Mouse (Mus musculus): Measurements from ENCODE around the gene Snrnp48. TPM values are rescaled to one million over a fixed set of nuclear protein-coding genes. Genes with fewer than 3 reads are reported as not detected.

Gene Snrnp48
- total and polyA plus RNA-seq, 2 experiments from 2014 or later = 7.8 to 17.7 TPM

DNA sequence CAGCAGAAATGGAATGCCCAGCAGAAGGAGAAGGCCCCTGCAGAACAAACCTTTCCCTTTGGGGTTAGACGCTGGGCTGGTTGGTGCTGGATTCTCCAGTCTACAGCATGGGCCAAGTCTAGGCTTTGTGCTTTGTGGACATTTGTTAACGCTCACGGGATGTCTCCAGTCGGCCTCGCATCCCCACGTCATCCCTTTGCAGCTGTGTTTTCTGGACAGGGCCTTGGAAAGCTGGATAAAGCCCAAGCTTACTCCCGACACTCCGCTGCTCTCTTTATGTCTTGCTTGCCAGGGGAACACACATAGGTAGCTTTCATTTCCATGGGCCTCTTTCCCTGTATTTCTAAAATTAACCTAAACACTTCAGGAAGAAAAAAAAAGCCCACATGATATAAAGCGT lies 49.0 kb downstream of the Snrnp48 start:
- H3K27me3 ChIP-seq (ENCODE audit: insufficient read depth, low read length) = no peaks in the 10 kb centered on the region
- no peak for DNase-seq (ENCODE audit: low spot score)
- H3K27ac ChIP-seq = no peak overlapping the region
- no peak overlapping the region for H3K4me2 ChIP-seq (ENCODE audit: low read depth, low read length)
- H3K9ac ChIP-seq (replicated peaks; ENCODE audit: low read length) = no peak overlapping the region
- H3K36me3 ChIP-seq (ENCODE audit: insufficient read depth, low read length) = no peaks in the 10 kb centered on the region
- 72% methylated on average over 9 of the region's 9 CpGs for WGBS
- H3K4me1 ChIP-seq (ENCODE audit: insufficient read depth, low read length) = no peaks in the 10 kb centered on the region
- no peak for TF ChIP-seq CTCF (IDR thresholded peaks at IDR 0.05; ENCODE audit: low read depth)
- no peaks in the 10 kb centered on the region for H3K9me3 ChIP-seq (ENCODE audit: low read length)
- no peak for ATAC-seq
- no peak overlapping the region for H3K4me3 ChIP-seq (ENCODE audit: low read length)

GRCm38 (mm10) chr13:38258901-38259300 lies 54.2 kb downstream of the Snrnp48 start:
- Histone ChIP-seq H3K36me3 (ENCODE audit: insufficient read depth, low read length) (no peaks in the 10 kb centered on the region), H3K4me1 (ENCODE audit: insufficient read depth, low read length) (no peaks in the 10 kb centered on the region), H3K4me2 (ENCODE audit: low read depth, low read length) (no peak overlapping the region), H3K4me3 (ENCODE audit: low read length) (no peak overlapping the region), H3K27ac (no peak overlapping the region), H3K27me3 (ENCODE audit: insufficient read depth, low read length) (no peaks in the 10 kb centered on the region), H3K9ac (replicated peaks; ENCODE audit: low read length) (no peak overlapping the region), H3K9me3 (ENCODE audit: low read length) (no peaks in the 10 kb centered on the region)
- 82% methylated on average over 2 of the region's 2 CpGs for WGBS
- DNase-seq (ENCODE audit: low spot score) (no peak), ATAC-seq (no peak)
- TF ChIP-seq CTCF (IDR thresholded peaks at IDR 0.05; ENCODE audit: low read depth) = no peak

DNA sequence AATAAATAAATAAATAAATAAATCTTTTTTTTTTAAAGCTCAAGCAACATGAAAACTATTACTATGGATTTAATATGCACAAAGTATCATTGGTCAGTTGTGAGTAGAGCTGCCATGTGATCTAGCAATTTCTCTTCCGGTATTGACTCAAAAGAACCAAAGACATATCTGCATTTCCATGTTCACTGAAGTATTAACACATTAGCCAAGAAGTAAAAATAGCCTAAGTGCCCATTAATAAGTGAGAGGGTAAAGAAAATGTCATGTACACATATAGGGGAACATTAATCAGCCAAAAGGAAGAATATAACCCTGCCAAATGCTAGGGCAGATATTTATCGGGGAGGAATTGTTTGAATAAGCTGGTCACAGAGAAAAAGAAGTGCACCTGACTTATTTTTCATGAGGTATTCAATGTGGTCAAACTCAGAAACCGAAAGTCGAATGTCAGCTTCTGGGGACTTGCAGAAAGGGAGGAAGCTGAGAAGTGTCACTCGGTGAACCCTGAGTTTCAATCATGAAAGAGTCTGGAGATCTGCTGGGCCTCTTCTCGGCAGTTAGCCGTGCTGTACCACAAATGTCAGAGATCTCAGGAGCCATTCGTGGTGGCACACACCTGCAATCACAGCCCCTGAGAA lies 64.4 kb downstream of the Snrnp48 start:
- DNase-seq (ENCODE audit: low spot score) (no peak), ATAC-seq (no peak)
- Histone ChIP-seq H3K27me3 (ENCODE audit: insufficient read depth, low read length) (no peaks in the 10 kb centered on the region), H3K4me3 (ENCODE audit: low read length) (no peak overlapping the region), H3K4me2 (ENCODE audit: low read depth, low read length) (no peak overlapping the region), H3K9me3 (ENCODE audit: low read length) (no peaks in the 10 kb centered on the region), H3K27ac (no peak overlapping the region), H3K4me1 (ENCODE audit: insufficient read depth, low read length) (no peaks in the 10 kb centered on the region), H3K36me3 (ENCODE audit: insufficient read depth, low read length) (no peaks in the 10 kb centered on the region), H3K9ac (replicated peaks; ENCODE audit: low read length) (no peak overlapping the region)
- TF ChIP-seq CTCF (IDR thresholded peaks at IDR 0.05; ENCODE audit: low read depth) = no peak
- 87% methylated on average over 8 of the region's 8 CpGs for WGBS

DNA sequence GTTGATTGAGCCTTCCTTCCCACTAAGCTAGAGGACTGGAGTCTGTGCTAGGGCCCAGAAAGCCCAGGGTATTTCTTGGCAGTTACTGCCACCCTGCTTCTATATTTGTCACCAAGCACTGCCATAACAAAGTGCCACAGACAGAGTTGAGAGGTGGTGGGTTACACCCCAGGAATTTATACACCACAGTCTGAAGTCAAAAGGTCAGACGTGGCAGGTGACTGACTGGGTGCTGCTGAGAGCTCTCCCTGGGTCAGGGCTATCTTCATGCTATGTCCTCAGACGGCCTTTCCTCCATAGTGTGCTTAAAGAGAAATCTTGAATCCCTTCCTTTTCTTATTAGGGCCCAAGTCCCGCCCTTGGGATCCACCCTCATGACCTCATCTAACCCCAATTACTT lies 67.9 kb downstream of the Snrnp48 start:
- DNase-seq (ENCODE audit: low spot score) (no peak), ATAC-seq (no peak)
- Histone ChIP-seq H3K27ac (no peak overlapping the region), H3K9ac (replicated peaks; ENCODE audit: low read length) (no peak overlapping the region), H3K9me3 (ENCODE audit: low read length) (no peaks in the 10 kb centered on the region), H3K4me3 (ENCODE audit: low read length) (no peak overlapping the region), H3K4me1 (ENCODE audit: insufficient read depth, low read length) (no peaks in the 10 kb centered on the region), H3K4me2 (ENCODE audit: low read depth, low read length) (no peak overlapping the region), H3K27me3 (ENCODE audit: insufficient read depth, low read length) (no peaks in the 10 kb centered on the region), H3K36me3 (ENCODE audit: insufficient read depth, low read length) (no peaks in the 10 kb centered on the region)
- WGBS = 66% methylated on average over 3 of the region's 3 CpGs
- TF ChIP-seq CTCF (IDR thresholded peaks at IDR 0.05; ENCODE audit: low read depth) = no peak

Other genes with a start within 250 kb of the Snrnp48 start
- gene Ssr1, start 210.7 kb upstream of the Snrnp48 start, total RNA-seq (2014; rRNA removed) = 23.3 and 32.6 TPM in 2 replicates
- 76.3 and 80.0 TPM in 2 replicates for gene Ssr1, start 210.7 kb upstream of the Snrnp48 start, polyA plus RNA-seq (2015; fragmentation: Nextera tagmentation; extraction: Ambion mirVana)
- 27.9 and 31.1 TPM in 2 replicates for gene Riok1, start 167.9 kb upstream of the Snrnp48 start, total RNA-seq (2014; rRNA removed)
- 44.0 and 44.7 TPM in 2 replicates for gene Riok1, start 167.9 kb upstream of the Snrnp48 start, polyA plus RNA-seq (2015; fragmentation: Nextera tagmentation; extraction: Ambion mirVana)
- gene Cage1, start 167.9 kb upstream of the Snrnp48 start, total RNA-seq (2014; rRNA removed) = 2.0 and 3.5 TPM in 2 replicates
- 3.3 and 3.4 TPM in 2 replicates for gene Cage1, start 167.9 kb upstream of the Snrnp48 start, polyA plus RNA-seq (2015; fragmentation: Nextera tagmentation; extraction: Ambion mirVana)
- 0.58 and 0.73 TPM in 2 replicates for gene Dsp, start 53.6 kb upstream of the Snrnp48 start, total RNA-seq (2014; rRNA removed)
- gene Dsp, start 53.6 kb upstream of the Snrnp48 start, polyA plus RNA-seq (2015; fragmentation: Nextera tagmentation; extraction: Ambion mirVana) = 0.28 and 0.35 TPM in 2 replicates
- gene Bmp6, start 140.2 kb downstream of the Snrnp48 start, total RNA-seq (2014; rRNA removed) = 19.4 and 20.9 TPM in 2 replicates
- gene Bmp6, start 140.2 kb downstream of the Snrnp48 start, polyA plus RNA-seq (2015; fragmentation: Nextera tagmentation; extraction: Ambion mirVana) = 5.2 and 5.3 TPM in 2 replicates

Measured in hindbrain, postnatal 0 days (tissue).